Mouse (Mus musculus) spleen, adult 2 months (tissue): ENCODE results near the gene Gm49405. TPM values are rescaled to one million over a fixed set of nuclear protein-coding genes. Genes with fewer than 3 reads are reported as not detected.
A peak's percentile ranks its signal among the peaks of the same experiment; 100 is the strongest.

Experiments used
- DNase-seq, 2 experiments: peaks; one replicate each; pipeline versions ENCODE4 v3.0.0 to v3.0.0-alpha.2; 2012 to 2021; ENCODE audit warnings: low spot score in 2 of 2, low read depth in 1 of 2
- H3K27ac ChIP-seq: fragments of 200-500 bp; 2 replicates; pipeline ENCODE4 v1.5.1; 2012; ENCODE audit warnings: low read length, inconsistent platforms; ENCODE audit not compliant: insufficient read depth
- H3K27me3 ChIP-seq: fragments of 200-500 bp; 2 replicates; pipeline ENCODE4 v1.6.1; 2012; ENCODE audit warnings: mild to moderate bottlenecking, moderate library complexity, low read length, inconsistent platforms; ENCODE audit not compliant: control insufficient read depth, insufficient read depth
- H3K36me3 ChIP-seq: fragments of 200-500 bp; 2 replicates; pipeline ENCODE4 v1.6.1; 2012; ENCODE audit warnings: mild to moderate bottlenecking, low read length, inconsistent platforms; ENCODE audit not compliant: control insufficient read depth, insufficient read depth
- H3K4me1 ChIP-seq: fragments of 200-500 bp; 2 replicates; pipeline ENCODE4 v1.6.1; 2011; ENCODE audit warnings: inconsistent platforms; ENCODE audit not compliant: control insufficient read depth, insufficient read depth, insufficient read length
- H3K4me3 ChIP-seq: fragments of 200-500 bp; 2 replicates; pipeline ENCODE4 v1.5.1; 2011; ENCODE audit warnings: mild to moderate bottlenecking, inconsistent platforms; ENCODE audit not compliant: insufficient read depth, insufficient read length; ENCODE audit errors: extremely low read depth
- CTCF ChIP-seq: fragments of 200-500 bp; IDR thresholded peaks from 2 replicates; pipeline ENCODE4 v1.5.1; 2011; ENCODE audit warnings: mild to moderate bottlenecking, inconsistent platforms; ENCODE audit not compliant: insufficient read depth, insufficient read length, insufficient replicate concordance; ENCODE audit errors: extremely low read depth
- POLR2A ChIP-seq: fragments of 200-500 bp; IDR thresholded peaks from 2 replicates; pipeline ENCODE4 v1.6.1; 2011; ENCODE audit warnings: low read depth, low read length, inconsistent platforms
- WGBS: fragments of 180-500 bp; shearing (Covaris S2); methylation state at CpG from one replicate; pipeline ENCODE4 v1.1.7; 2018; 5-methylcytosine and 5-hydroxymethylcytosine counted together
- polyA plus RNA-seq: library from polyadenylated mRNA; depleted of rRNA; stranded (reverse); fragments of >200 nt; gene quantifications from 2 replicates; pipeline ENCODE4 v1.2.3, GENCODE M21; 2012

Gene Gm49405
- polyA plus RNA-seq, 1 experiment = 3.1 TPM

- no peak within 1 kb of the TSS for H3K27ac ChIP-seq
- WGBS = 86% methylated on average over 1 of the region's 1 CpGs
- H3K27me3 ChIP-seq = no peaks in the 10 kb centered on the region
- H3K4me1 ChIP-seq = peaks cover 4% of the 10 kb centered on the region; the same call in 1 of the 2 replicates
- no peak within 1 kb of the TSS for H3K4me3 ChIP-seq
- H3K36me3 ChIP-seq = peaks cover 16% of the 10 kb centered on the region
- no peak for TF ChIP-seq CTCF
- no peak for DNase-seq
Observed at GRCm38 (mm10) chr19:4003112-4003511, 2.7 kb downstream of the Gm49405 start, which contains the start of gene Doc2g. Gene Doc2g (plus strand): TSS chr19:4003313.

GRCm38 (mm10) chr19:4003641-4004040, 3.2 kb downstream of the Gm49405 start:
- TF ChIP-seq POLR2A (no peak), CTCF (no peak)
- H3K27me3 ChIP-seq = no peaks in the 10 kb centered on the region
- peaks cover 4% of the 10 kb centered on the region; the same call in 1 of the 2 replicates for H3K4me1 ChIP-seq
- H3K36me3 ChIP-seq = peaks cover 19% of the 10 kb centered on the region
- no peak for DNase-seq
- H3K4me3 ChIP-seq = no peak overlapping the region
- WGBS = 85% methylated on average over 12 of the region's 12 CpGs
- no peak overlapping the region for H3K27ac ChIP-seq

- no peak overlapping the region for H3K4me3 ChIP-seq
- peaks cover 23% of the 10 kb centered on the region for H3K36me3 ChIP-seq
- WGBS = 92% methylated on average over 15 of the region's 15 CpGs
- no peak for TF ChIP-seq CTCF
- TF ChIP-seq POLR2A = no peak
- no peak overlapping the region for H3K27ac ChIP-seq
- peaks cover 4% of the 10 kb centered on the region; the same call in 1 of the 2 replicates for H3K4me1 ChIP-seq
- DNase-seq = no peak
- H3K27me3 ChIP-seq = no peaks in the 10 kb centered on the region
Observed at GRCm38 (mm10) chr19:4004331-4004730, 3.9 kb downstream of the Gm49405 start.

- peaks cover 25% of the 10 kb centered on the region for H3K36me3 ChIP-seq
- peaks cover 4% of the 10 kb centered on the region; the same call in 1 of the 2 replicates for H3K4me1 ChIP-seq
- H3K27me3 ChIP-seq = no peaks in the 10 kb centered on the region
- no peak overlapping the region for H3K27ac ChIP-seq
- no peak overlapping the region for H3K4me3 ChIP-seq
- no peak for TF ChIP-seq POLR2A
- no peak for DNase-seq
- WGBS = 89% methylated on average over 9 of the region's 9 CpGs
Observed at GRCm38 (mm10) chr19:4005091-4005490, 4.7 kb downstream of the Gm49405 start.

GRCm38 (mm10) chr19:4005971-4006370, 5.5 kb downstream of the Gm49405 start:
- no peak for DNase-seq
- H3K36me3 ChIP-seq = peaks cover 25% of the 10 kb centered on the region
- H3K27ac ChIP-seq = no peak overlapping the region
- 96% methylated on average over 8 of the region's 8 CpGs for WGBS
- no peaks in the 10 kb centered on the region for H3K27me3 ChIP-seq
- TF ChIP-seq POLR2A = no peak
- H3K4me1 ChIP-seq = peaks cover 2% of the 10 kb centered on the region; the same call in 1 of the 2 replicates
- no peak overlapping the region for H3K4me3 ChIP-seq

- Histone ChIP-seq H3K27me3 (no peaks in the 10 kb centered on the region), H3K4me1 (peaks cover 9% of the 10 kb centered on the region; the same call in 1 of the 2 replicates), H3K4me3 (no peak overlapping the region), H3K27ac (no peak overlapping the region), H3K36me3 (peaks cover 22% of the 10 kb centered on the region)
- no peak for DNase-seq
- WGBS = 96% methylated on average over 5 of the region's 5 CpGs
- TF ChIP-seq POLR2A (no peak), CTCF (no peak)
Observed at GRCm38 (mm10) chr19:4011086-4011485, 10.7 kb downstream of the Gm49405 start.

GRCm38 (mm10) chr19:4012432-4013022, 12.1 kb downstream of the Gm49405 start, which contains the start of gene Ndufv1:
Gene Ndufv1 (minus strand): TSS chr19:4012806.
- peak within 1 kb of the TSS; percentile 82 for H3K27ac ChIP-seq
- WGBS = under 1% methylated on average over 45 of the region's 45 CpGs

More at GRCm38 (mm10) chr19:4012432-4013022, 12.1 kb downstream of the Gm49405 start, which contains the start of gene Ndufv1:
- Histone ChIP-seq H3K4me3 (peak within 1 kb of the TSS; percentile 84), H3K27me3 (no peaks in the 10 kb centered on the region), H3K36me3 (peaks cover 13% of the 10 kb centered on the region), H3K4me1 (peaks cover 9% of the 10 kb centered on the region; the same call in 1 of the 2 replicates)
- peak; percentile 72 for TF ChIP-seq POLR2A
- peak; percentile 11; the same call in 1 of the 2 replicates for TF ChIP-seq CTCF
- DNase-seq = peak; percentile 92
